Mouse (Mus musculus) stomach, postnatal 0 days (tissue): ENCODE measurements around the gene Batf. TPM values are rescaled to one million over a fixed set of nuclear protein-coding genes. Genes with fewer than 3 reads are reported as not detected.
A peak's percentile ranks its signal among the peaks of the same experiment; 100 is the strongest.

Source experiments
- ATAC-seq: fragments of 200-750 bp; cut with Nextera tagmentation; 2 replicates; pipeline ENCODE4 v1.8.0; 2017; ENCODE audit not compliant: low FRiP score, low TSS enrichment
- DNase-seq: peaks from one replicate; pipeline ENCODE4 v3.0.0-alpha.2; 2016; ENCODE audit warnings: low spot score
- H3K27ac ChIP-seq: fragments of 300-500 bp; sonication (generic); replicated peaks from 2 replicates; pipeline ENCODE4 v1.5.1; 2014; ENCODE audit warnings: mild to moderate bottlenecking, control low read depth
- H3K27me3 ChIP-seq: fragments of 300-500 bp; sonication (generic); 2 replicates; pipeline ENCODE4 v1.6.1; 2014; ENCODE audit warnings: low read length; ENCODE audit not compliant: control insufficient read depth, insufficient read depth
- H3K36me3 ChIP-seq: fragments of 300-500 bp; sonication (generic); 2 replicates; pipeline ENCODE4 v1.6.1; 2014; ENCODE audit warnings: low read length, mixed read lengths; ENCODE audit not compliant: control insufficient read depth, insufficient read depth
- H3K4me1 ChIP-seq: fragments of 300-500 bp; sonication (generic); replicated peaks from 2 replicates; pipeline ENCODE4 v1.6.1; 2014; ENCODE audit warnings: antibody characterized with exemption; ENCODE audit not compliant: control insufficient read depth, insufficient read depth
- H3K4me2 ChIP-seq: fragments of 300-500 bp; sonication (generic); replicated peaks from 2 replicates; pipeline ENCODE4 v1.6.1; 2014; ENCODE audit warnings: low read depth, mild to moderate bottlenecking, control low read depth, moderate library complexity
- H3K4me3 ChIP-seq: fragments of 300-500 bp; sonication (generic); 2 replicates; pipeline ENCODE4 v1.5.1; 2014; ENCODE audit warnings: low read depth, low read length, control low read depth
- H3K9ac ChIP-seq: fragments of 300-500 bp; sonication (generic); 2 replicates; pipeline ENCODE4 v1.6.1; 2014; ENCODE audit warnings: mild to moderate bottlenecking, low read length, control low read depth, mixed read lengths
- H3K9me3 ChIP-seq: fragments of 300-500 bp; sonication (generic); 2 replicates; pipeline ENCODE4 v1.6.1; 2016; ENCODE audit warnings: low read length; ENCODE audit not compliant: control insufficient read depth
- CTCF ChIP-seq: IDR thresholded peaks from 2 replicates; pipeline ENCODE4 v1.5.1; 2016; ENCODE audit warnings: antibody characterized with exemption, low read depth, mild to moderate bottlenecking, moderate library complexity
- EP300 ChIP-seq: optimal IDR thresholded peaks from 2 replicates; pipeline ENCODE3; 2016; ENCODE audit warnings: antibody characterized with exemption
- WGBS: fragments of 180-500 bp; shearing (Covaris S2); extraction: QIAGEN DNeasy Blood & Tissue Kit; methylation state at CpG from one replicate; pipeline ENCODE4 v1.1.7; 2014; 5-methylcytosine and 5-hydroxymethylcytosine counted together
- microRNA-seq: library from miRNA; unstranded; fragments of <30 nt; microRNA quantifications from one replicate; pipeline ENCODE4, GENCODE M21; 2016
- polyA plus RNA-seq: library from polyadenylated mRNA; unstranded; fragments of >200 nt; fragmentation: Nextera tagmentation; extraction: Ambion mirVana; gene quantifications from 2 replicates; pipeline ENCODE4 v1.2.1, GENCODE M21; 2015

Gene Batf
- polyA plus RNA-seq, 1 experiment from 2014 or later, result 3.1 TPM

DNA sequence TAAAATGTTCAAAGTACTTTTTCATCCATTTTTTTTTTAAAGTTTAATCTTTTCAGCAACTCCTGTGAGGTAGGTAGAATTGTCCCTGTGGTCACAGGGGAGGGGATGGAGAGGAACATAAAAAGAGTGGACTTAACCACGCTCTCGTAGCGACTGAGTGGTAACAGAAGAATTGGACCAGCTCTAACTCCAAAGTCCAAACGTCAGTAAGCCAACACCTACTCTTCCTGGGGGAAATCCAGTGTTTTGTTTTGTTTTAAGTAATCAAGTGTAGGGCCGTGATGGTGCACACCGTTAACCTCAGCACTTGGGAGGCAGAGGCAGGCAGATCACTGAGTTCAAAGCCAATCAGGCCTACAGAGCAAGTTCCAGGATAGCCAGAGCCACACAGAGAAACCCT, 65.6 kb downstream of the Batf start:
- Histone ChIP-seq H3K27ac (no peak overlapping the region), H3K4me3 (no peak overlapping the region), H3K9ac (no peak overlapping the region), H3K4me1 (no peaks in the 10 kb centered on the region), H3K27me3 (no peaks in the 10 kb centered on the region), H3K9me3 (no peaks in the 10 kb centered on the region), H3K4me2 (no peak overlapping the region), H3K36me3 (no peaks in the 10 kb centered on the region)
- WGBS, result 82% methylated on average over 6 of the region's 6 CpGs
- ATAC-seq (no peak), DNase-seq (no peak)
- TF ChIP-seq CTCF (no peak), EP300 (no peak)

DNA sequence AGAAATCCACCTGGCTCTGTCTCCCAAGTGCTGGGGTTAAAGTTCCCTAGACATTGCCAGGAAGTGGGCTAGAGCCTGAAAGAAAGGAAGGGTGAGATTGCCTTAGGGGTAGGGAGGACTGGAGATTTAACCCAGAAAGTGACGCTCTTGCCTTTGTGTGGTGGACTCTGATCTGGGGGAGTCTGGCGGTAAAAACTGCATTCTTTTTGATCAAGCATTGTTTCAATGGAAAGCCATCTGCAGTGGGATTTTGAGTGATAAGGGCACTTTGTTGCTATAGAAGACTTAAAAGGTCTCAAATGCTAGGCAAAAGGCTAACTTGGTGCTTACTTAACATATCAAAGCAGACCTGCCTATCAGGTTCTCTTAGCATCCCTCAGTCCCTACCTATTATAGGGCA, 66.8 kb downstream of the Batf start:
- no peak overlapping the region for H3K4me3 ChIP-seq
- DNase-seq (no peak), ATAC-seq (no peak)
- no peaks in the 10 kb centered on the region for H3K36me3 ChIP-seq
- TF ChIP-seq CTCF (no peak), EP300 (no peak)
- no peaks in the 10 kb centered on the region for H3K9me3 ChIP-seq
- H3K27ac ChIP-seq, result 0 out of 2 replicates have a peak overlapping the region, but pooled peaks have one; percentile 45
- 43% methylated on average over 2 of the region's 2 CpGs for WGBS
- H3K27me3 ChIP-seq, result no peaks in the 10 kb centered on the region
- H3K4me1 ChIP-seq, result no peaks in the 10 kb centered on the region
- H3K4me2 ChIP-seq, result no peak overlapping the region
- H3K9ac ChIP-seq, result no peak overlapping the region

DNA sequence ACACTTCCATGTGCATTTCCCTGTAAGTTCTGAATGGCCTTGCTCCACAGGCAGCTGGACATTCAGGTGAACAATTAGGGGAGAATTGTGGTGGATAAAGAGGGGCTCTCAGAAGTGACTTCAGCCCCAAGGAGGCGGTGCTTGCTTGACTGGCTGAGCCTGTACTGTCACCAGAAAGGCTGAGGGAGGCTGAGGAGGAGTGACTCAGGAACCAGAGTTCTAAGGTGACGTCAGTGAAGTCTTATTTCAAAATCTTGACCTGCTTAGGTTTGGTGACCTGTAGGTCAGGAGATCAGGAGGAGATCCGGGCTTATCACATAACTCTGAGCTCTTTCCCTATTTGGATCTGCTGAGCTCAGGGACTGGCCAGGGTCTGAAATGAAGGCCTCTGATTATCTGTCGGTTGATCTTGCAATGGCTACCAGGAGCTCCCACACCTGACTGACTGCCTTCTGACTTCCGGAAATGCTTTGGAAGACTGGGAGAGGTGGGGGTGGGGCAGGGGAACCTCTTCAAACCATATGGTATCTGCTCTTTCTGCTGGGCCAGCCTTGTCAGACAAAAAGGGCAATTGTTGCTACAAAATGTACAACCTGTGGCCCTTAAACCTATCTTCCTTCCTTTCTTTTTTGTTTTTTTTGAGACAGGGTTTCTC, 68.3 kb downstream of the Batf start:
- no peak overlapping the region for H3K4me3 ChIP-seq
- H3K4me2 ChIP-seq, result no peak overlapping the region
- H3K27me3 ChIP-seq, result no peaks in the 10 kb centered on the region
- no peak for TF ChIP-seq EP300
- TF ChIP-seq CTCF, result no peak
- H3K36me3 ChIP-seq, result no peaks in the 10 kb centered on the region
- no peaks in the 10 kb centered on the region for H3K4me1 ChIP-seq
- DNase-seq (no peak), ATAC-seq (no peak)
- no peak overlapping the region for H3K9ac ChIP-seq
- H3K27ac ChIP-seq, result no peak overlapping the region
- 41% methylated on average over 5 of the region's 5 CpGs for WGBS
- no peaks in the 10 kb centered on the region for H3K9me3 ChIP-seq

DNA sequence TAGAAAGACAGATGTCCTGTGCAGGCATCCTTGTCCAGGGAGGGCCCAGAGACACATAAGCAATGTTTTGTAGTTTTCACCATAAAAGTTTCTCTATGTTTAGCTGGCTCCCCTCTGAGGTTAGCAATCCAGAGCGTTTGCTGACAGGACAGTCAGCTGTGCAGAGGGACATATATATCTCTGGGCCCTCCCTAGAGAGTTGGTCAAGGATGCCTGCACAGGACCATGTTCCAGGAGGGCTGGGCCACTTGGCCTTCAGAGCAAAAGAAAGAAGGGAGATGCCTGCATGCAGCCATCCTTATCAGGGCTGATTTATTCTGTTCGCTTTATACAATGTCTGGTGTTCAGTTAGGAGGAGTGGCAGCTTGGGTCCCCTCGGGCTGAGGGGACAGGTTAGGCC, 70.0 kb downstream of the Batf start:
- DNase-seq (no peak), ATAC-seq (no peak)
- Histone ChIP-seq H3K27ac (no peak overlapping the region), H3K36me3 (no peaks in the 10 kb centered on the region), H3K4me3 (no peak overlapping the region), H3K27me3 (no peaks in the 10 kb centered on the region), H3K9me3 (no peaks in the 10 kb centered on the region), H3K4me1 (no peaks in the 10 kb centered on the region), H3K9ac (no peak overlapping the region), H3K4me2 (no peak overlapping the region)
- WGBS, result 73% methylated on average over 3 of the region's 3 CpGs
- TF ChIP-seq EP300 (no peak), CTCF (no peak)

DNA sequence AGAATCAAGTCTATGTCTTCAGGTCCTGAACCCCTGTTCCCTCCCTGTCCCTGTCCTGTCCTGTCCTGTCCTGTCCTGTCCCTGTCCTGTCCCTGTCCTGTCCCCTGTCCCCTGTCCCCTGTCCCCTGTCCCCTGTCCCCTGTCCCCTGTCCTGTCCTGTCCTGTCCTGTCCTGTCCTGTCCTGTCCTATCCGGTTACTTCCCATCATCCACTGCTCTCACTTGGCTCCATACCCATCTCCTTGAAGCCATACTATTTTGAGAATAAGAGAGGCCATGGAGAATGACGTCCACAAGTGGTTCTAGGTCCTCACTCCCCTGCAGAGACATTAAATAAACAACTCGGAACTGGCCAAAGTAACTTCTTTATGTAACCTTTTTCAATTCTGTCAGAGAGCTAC, 70.6 kb downstream of the Batf start:
- Histone ChIP-seq H3K4me2 (no peak overlapping the region), H3K9ac (no peak overlapping the region), H3K27ac (no peak overlapping the region), H3K9me3 (no peaks in the 10 kb centered on the region), H3K4me1 (no peaks in the 10 kb centered on the region), H3K4me3 (no peak overlapping the region), H3K27me3 (no peaks in the 10 kb centered on the region), H3K36me3 (no peaks in the 10 kb centered on the region)
- WGBS, result 63% methylated on average over 3 of the region's 3 CpGs
- ATAC-seq (no peak), DNase-seq (no peak)
- TF ChIP-seq CTCF, result no peak
- no peak for TF ChIP-seq EP300

Small RNA genes within 50 kb of the gene (microRNA-seq; reads per million reads assigned to microRNA genes)
- not detected for gene Gm47285

Other genes starting within 250 kb of the Batf start
- gene Fos, start 212.8 kb upstream of the Batf start, polyA plus RNA-seq, result 18.2 and 23.2 TPM in 2 replicates
- gene Jdp2, start 87.6 kb upstream of the Batf start, polyA plus RNA-seq, result 0.63 and 0.65 TPM in 2 replicates
- 4.1 and 4.8 TPM in 2 replicates for gene Flvcr2, start 59.9 kb downstream of the Batf start, polyA plus RNA-seq
- 98.1 and 102 TPM in 2 replicates for gene Erg28, start 137.9 kb downstream of the Batf start, polyA plus RNA-seq
- 3.7 and 4.8 TPM in 2 replicates for gene Ttll5, start 138.0 kb downstream of the Batf start, polyA plus RNA-seq